Mouse (Mus musculus) gastrocnemius, postnatal 14 days (tissue): ENCODE measurements around the gene Crebzf. TPM values are rescaled to one million over a fixed set of nuclear protein-coding genes. Genes with fewer than 3 reads are reported as not detected.
A peak's percentile ranks its signal among the peaks of the same experiment; 100 is the strongest.

Experiments
- DNase-seq: peaks from one replicate; pipeline ENCODE4 v3.0.0; 2021; ENCODE audit warnings: mixed read lengths
- intact Hi-C: fragments of 180-260 bp; cut with DNase I; formaldehyde crosslinking; loops from one replicate; pipeline ENCODE4 v1.15.1; 2025; ENCODE audit warnings: low total_unique reads
- long read RNA-seq, 2 experiments: library from polyadenylated mRNA; stranded (forward); transcript quantifications; one replicate each; pipeline ENCODE4 v2.0.0; 2021
- total RNA-seq, 2 experiments: library from RNA; stranded (reverse); gene quantifications; 2 replicates each; pipeline ENCODE4 v1.2.3; 2021

The Crebzf gene
- total RNA-seq = 10 to 100 TPM; 15.1 to 15.7 TPM
- long read RNA-seq, experiment 1, transcript Crebzf-201 (1 exons, 3,376 nt) = major isoform, 8 of 15 reads
- long read RNA-seq, experiment 1, partial matches to known transcripts = 0 of 15 reads
- long read RNA-seq, experiment 1, other reads (novel, unspliced or antisense) = 0 of 15 reads
- long read RNA-seq, experiment 2, transcript Crebzf-201 (1 exons, 3,376 nt) = major isoform, 9 of 23 reads
- long read RNA-seq, experiment 2, transcript Crebzf-205 (2 exons, 1,380 nt) = minor isoform, 5 of 23 reads
- long read RNA-seq, experiment 2, partial matches to known transcripts = 0 of 23 reads
- long read RNA-seq, experiment 2, other reads (novel, unspliced or antisense) = 1 of 23 reads

GRCm38 (mm10) chr7:90442518-90443080 is at the start of gene Crebzf:
Gene Crebzf, plus strand, starts transcription at chr7:90442729.
- intact Hi-C loops = no loop called here

GRCm38 (mm10) chr7:90395073-90395472 is 47.5 kb upstream of the Crebzf start:
- no peak for DNase-seq

More at GRCm38 (mm10) chr7:90442518-90443080, at the start of gene Crebzf:
- peak; percentile 96 for DNase-seq

DNA sequence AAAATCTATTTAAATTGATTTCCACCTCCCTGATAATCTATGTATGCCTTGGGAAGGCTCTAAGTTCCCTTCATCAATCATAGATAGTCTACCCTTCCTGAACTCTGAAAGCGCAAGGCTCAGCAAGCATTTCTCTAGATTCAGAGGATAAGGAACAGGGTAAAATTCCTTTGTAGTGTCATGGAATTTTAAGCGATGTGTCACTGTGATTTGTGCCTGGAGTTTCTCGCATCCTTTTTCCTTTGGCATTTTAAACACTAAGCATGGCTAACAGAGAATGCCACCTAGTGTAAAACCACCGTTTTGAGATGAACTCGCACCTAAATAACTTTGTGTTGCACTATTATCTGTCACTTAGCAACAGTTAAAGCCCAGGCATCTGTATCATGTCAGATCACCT is 46.6 kb upstream of the Crebzf start:
- no peak for DNase-seq
- intact Hi-C loops = no loop called here

More at GRCm38 (mm10) chr7:90395073-90395472, 47.5 kb upstream of the Crebzf start:
- intact Hi-C loops = no loop called here

- DNase-seq = peak; percentile 43
- intact Hi-C loops = loop anchor here (5.0 kb wide), 1 partner anchor 128 kb away; no protein-coding TSS in a partner anchor
Measured at GRCm38 (mm10) chr7:90409934-90410333, 32.6 kb upstream of the Crebzf start.

DNA sequence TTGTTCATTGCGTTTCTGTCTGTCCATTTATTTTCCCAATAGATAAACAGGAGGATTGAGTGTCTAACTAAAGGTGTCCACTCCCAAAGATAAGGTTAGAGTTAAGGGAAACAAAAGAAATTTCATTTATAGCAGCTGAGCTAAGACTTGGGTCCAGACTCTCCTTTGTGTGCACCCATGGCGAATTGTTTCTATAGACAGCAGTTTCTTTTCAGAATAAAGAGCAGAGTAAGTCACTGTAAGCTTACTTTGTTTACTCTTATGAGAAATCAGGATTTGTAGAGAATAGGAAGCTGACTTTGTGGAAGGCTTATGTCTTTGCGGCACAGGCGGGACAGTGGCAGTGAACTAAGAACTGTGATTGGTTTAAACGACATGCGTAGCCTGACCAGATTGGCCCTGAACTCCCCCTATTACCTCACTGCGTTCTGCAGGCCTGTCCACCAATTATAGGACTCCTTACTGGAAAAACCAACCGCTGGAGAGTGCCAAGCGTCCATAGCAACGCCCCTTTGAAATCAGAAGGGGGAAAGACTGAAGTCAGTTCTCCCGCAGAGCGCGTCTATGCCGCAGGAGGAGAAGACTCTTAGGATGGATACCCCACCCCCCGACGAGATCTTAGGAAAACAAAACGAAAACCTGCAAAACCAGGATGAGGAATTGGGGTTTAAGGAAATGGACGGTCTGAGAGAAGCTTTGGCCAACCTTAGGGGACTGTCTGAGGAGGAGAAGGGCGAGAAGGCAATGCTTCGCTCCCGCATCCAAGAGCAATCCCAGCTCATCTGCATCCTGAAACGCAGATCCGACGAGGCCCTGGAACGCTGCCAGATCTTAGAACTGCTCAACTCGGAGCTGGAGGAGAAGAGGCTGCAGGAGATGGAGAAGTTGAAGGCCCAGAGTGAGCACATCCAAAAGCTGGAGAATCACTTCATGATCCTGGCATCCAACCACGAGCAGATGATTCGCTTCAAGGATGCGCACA is 16.2 kb upstream of the Crebzf start, which contains the start of gene Ccdc89:
TSS of gene Ccdc89 (plus strand) at position 558 of the 982 bp plus-strand sequence.
- intact Hi-C loops = no loop called here
- peak; percentile 81 for DNase-seq

DNA sequence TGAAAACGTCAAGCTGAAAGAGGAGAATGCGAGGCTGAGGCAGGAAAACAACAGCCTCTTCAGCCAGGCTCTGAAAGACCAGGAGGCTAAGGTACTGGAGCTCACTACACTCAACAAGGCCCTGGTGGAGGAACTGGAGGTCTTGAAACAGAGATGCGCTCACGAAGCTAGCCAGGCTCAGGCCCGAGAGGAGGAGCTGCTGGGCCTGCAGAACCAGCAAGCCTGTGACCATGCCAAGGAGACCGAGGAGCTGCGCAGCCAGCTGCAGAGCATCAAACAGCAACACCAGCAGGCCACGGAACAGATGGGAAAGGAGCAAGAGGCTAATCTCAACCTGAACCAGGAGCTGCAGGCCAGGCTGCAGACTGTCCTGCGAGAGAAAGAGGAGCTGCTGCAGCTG is 15.5 kb upstream of the Crebzf start:
- DNase-seq = peak; percentile 8
- intact Hi-C loops = no loop called here

DNA sequence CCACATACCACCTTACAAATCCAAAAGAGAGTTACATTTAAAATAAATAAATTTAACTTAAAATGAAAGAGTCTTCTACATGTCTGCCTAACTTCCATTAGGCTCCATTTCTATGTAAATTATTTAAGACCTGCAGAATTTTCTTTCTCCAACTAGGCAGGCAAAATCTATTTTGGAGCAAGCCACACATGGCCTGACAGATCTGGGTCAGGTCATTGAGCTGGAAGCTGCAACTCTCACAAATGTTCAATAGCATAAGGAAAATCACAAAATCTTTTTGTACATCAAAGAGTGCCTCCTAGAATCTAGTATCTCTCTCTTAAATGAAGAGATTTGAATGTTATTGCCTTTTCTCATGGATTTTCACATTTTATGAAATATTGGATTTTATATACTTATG is 10.3 kb upstream of the Crebzf start:
- intact Hi-C loops = no loop called here
- no peak for DNase-seq

DNA sequence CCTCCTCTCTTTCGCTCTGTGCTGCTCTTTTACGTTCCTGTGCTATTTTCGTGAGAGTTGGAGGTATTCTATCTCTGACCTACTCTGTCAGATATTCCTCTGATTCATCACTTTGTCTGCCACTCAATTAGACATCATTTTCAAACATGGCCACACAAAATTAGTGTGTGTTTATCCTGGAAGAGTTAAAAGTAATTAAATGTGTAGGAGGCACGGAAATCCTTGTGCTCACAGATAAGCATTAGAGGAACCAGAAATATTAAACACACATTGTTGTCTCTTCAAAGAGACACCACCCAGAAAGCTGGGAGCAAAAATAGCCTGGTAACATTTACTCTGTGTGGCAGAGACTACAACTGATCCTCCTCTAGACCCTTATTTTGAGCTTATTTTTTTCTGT is 2.5 kb upstream of the Crebzf start:
- intact Hi-C loops = no loop called here
- no peak for DNase-seq

DNA sequence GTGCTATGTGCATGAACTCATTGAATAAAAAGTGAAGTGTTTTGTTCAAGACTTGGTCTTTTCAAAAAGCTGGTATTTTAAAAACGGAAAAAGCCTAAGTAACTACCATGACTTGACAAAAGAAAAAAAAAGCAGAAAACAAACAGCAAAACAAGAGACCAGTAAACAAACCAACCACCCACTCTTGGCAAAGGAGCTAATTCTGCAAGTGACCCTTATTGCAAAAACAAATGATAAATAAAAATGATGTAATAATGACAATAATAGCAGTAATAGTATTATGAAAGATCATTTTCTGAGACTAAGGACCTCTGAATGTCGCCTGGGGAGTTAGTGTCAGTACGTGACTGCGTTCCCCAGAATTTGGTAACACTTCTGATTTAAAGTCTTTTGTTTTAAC is 459 bp upstream of the Crebzf start:
- DNase-seq = no peak
- intact Hi-C loops = no loop called here

DNA sequence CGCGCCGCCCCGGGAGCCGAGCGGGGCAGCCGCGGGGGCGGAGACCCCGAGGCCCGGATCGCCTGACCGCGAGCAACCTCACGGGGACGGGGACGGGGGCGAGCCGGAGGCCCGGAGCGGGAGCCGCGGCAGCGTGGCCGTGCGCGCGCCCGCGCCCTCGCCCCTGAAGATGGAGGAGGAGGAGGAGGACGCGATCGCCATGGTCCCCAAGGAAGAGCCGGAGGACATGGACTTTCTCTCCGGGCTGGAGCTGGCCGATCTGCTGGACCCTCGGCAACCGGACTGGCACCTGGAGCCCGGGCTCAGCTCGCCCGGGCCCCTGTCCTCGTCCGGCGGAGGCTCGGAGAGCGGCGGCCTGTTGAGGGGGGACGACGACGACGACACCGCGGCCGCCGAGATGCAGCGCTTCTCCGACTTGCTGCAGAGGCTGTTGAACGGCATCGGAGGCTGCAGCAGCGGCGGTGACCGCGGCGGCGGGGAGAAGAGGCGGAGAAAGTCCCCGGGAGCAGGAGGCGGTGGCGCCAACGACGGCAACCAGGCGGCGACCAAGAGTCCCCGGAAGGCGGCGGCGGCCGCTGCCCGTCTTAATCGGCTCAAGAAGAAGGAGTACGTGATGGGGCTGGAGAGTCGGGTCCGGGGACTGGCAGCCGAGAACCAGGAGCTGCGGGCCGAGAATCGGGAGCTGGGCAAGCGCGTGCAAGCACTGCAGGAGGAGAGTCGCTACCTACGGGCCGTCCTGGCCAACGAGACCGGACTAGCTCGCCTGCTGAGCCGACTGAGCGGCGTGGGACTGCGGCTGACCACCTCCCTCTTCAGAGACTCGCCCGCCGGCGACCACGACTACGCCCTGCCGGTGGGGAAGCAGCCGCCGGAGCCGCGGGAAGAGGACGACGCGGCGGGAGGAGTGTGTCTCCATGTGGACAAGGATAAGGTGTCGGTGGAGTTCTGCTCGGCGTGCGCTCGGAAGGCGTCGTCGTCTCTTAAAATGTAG is 867 bp downstream of the Crebzf start:
- DNase-seq = peak; percentile 77
- intact Hi-C loops = no loop called here

DNA sequence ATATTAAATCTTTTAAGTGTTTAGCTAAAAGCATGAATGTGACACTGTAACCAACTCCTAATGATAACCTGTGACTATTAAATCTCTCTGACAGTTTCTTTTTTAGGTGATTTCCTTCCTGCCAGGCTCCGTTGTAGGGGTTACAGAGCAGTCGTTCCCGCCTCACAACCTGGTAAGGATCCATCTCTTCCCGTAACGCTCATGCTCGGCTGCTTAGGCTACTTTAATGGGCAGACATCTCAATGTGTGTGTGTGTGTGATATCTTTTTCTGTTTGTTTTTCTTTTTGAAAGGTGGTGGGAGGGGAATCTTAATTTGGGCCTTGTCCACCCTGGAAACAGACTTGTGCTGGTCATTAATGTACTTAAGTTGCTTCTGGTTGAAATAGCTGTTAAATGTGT is 1.7 kb downstream of the Crebzf start:
- intact Hi-C loops = no loop called here
- no peak for DNase-seq

- intact Hi-C loops = no loop called here
- no peak for DNase-seq
Measured at GRCm38 (mm10) chr7:90456149-90456844, 13.8 kb downstream of the Crebzf start.

GRCm38 (mm10) chr7:90456845-90457468 is 14.4 kb downstream of the Crebzf start, which contains the start of gene Tmem126a:
Gene Tmem126a, minus strand, starts transcription at chr7:90457229.
- peak; percentile 89 for DNase-seq
- intact Hi-C loops = no loop called here

DNA sequence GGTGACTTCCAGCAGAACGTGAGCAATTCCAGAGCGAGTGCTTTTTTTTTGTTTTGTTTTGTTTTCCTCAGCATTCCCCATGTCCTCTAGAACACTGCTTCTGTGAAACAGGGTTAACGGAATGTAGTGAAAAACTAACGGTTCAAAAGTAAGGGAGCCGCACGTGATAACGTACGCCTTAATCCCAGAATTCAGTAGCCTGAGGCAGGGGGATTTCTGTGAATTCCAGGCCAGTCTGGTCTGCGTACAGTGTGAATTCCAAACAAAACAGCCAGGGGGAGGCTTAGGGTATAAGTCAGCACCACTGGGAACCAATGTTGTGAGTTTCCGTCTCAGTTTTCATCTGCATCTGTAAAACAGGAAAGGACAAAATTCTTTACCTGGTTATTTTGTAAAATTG is 15.0 kb downstream of the Crebzf start:
- intact Hi-C loops = no loop called here

DNA sequence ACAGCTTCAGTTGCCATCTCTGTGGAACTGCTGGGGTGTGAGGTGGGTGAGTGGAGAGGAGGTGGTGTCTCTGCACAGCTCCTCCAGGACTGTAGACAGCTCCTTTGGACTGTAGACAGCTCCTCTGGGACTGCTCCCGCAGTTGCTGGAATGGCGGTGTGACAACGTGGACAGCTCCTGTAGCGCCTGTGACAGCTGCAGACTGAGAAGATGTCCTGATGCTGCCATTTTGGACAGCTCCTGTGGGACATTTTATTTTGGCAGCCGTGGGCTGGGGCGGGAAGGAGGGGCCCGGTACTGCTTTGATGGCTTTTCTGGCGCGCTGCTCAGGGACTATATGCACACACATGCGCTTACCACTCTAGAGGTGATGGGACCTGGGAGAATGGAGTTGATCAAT is 17.8 kb downstream of the Crebzf start:
- intact Hi-C loops = no loop called here
- DNase-seq = no peak

More for the DNA sequence above, 15.0 kb downstream of the Crebzf start:
- DNase-seq = no peak

DNA sequence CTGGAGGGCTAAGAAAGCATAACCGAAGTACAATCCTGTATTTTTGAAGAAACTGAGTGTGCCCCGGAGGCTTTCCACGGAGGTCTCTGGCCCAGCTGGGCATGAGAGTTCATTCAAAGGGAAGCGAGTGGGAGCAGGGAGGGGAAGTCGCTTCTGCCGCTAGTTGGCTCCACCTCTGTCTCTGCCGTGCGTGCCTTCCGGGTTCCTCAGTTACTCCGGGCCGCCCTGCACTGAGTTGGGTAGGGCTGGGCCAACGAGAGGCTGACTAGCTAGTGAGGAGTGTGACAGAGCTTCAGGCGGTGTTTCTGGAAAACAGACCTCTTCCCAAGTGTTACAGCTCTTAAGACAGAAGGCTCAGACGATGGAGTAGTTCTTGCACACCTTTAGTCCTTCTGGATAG is 18.4 kb downstream of the Crebzf start:
- intact Hi-C loops = no loop called here
- DNase-seq = peak; percentile 35

DNA sequence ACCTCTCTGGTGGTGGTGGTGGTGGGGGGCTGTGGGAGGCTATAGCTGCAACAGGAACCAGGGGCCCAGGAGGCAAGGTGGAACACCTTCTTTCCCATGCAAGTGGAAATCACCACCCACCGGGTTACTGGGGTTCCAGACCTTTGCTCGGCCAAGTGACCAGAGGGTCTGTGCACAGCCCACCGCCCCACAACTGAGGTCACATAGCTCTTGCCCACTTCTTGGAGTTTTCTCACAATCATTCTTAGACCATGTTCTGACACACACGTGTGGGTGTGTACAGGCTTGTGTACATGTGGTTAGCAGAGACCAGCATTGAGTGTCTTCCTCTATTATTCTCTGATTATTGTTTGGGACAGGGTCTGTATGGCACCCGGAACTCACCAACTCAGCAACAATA is 18.9 kb downstream of the Crebzf start:
- no peak for DNase-seq

GRCm38 (mm10) chr7:90473511-90473910 is 31.0 kb downstream of the Crebzf start:
- intact Hi-C loops = no loop called here
- DNase-seq = no peak

More for the DNA sequence above, 18.9 kb downstream of the Crebzf start:
- intact Hi-C loops = no loop called here
